Mouse (Mus musculus): ENCODE results near the gene Rnf10.

GRCm38 (mm10) chr5:115261141-115261540 lies 11.6 kb downstream of the Rnf10 start:
- TF ChIP-seq CTCF (IDR thresholded peaks at IDR 0.05; ENCODE audit: low read depth, low read length) (no peak), POLR2A (IDR thresholded peaks at IDR 0.05; ENCODE audit: insufficient read depth, low read length) (no peak), EP300 (IDR thresholded peaks at IDR 0.05; ENCODE audit: insufficient read depth, low read depth, low read length) (no peak)
